Mouse (Mus musculus) kidney, postnatal 0 days (tissue): ENCODE data around the gene Mpdz. TPM values are rescaled to one million over a fixed set of nuclear protein-coding genes. Genes with fewer than 3 reads are reported as not detected.
A peak's percentile ranks its signal among the peaks of the same experiment; 100 is the strongest.

Experiments used
- ATAC-seq: fragments of 200-750 bp; cut with Nextera tagmentation; replicated peaks from 2 replicates; pipeline ENCODE4 v1.8.0; 2017; ENCODE audit warnings: low read depth, moderate number of reproducible peaks, moderate TSS enrichment, moderate library complexity; ENCODE audit not compliant: low FRiP score
- DNase-seq: peaks from one replicate; pipeline ENCODE4 v3.0.0-alpha.2; 2016; ENCODE audit warnings: low spot score
- H3K27ac ChIP-seq: fragments of 300-500 bp; sonication (generic); 2 replicates; pipeline ENCODE4 v1.5.1; 2014; ENCODE audit warnings: mild to moderate bottlenecking
- H3K27me3 ChIP-seq: fragments of 300-500 bp; sonication (generic); 2 replicates; pipeline ENCODE4 v1.6.1; 2014; ENCODE audit warnings: low read length, mixed read lengths; ENCODE audit not compliant: insufficient read depth
- H3K36me3 ChIP-seq: fragments of 300-500 bp; sonication (generic); 2 replicates; pipeline ENCODE4 v1.6.1; 2014; ENCODE audit warnings: low read length, mixed read lengths; ENCODE audit not compliant: insufficient read depth
- H3K4me1 ChIP-seq: fragments of 300-500 bp; sonication (generic); replicated peaks from 2 replicates; pipeline ENCODE4 v1.6.1; 2014; ENCODE audit warnings: antibody characterized with exemption, low read length, mixed read lengths; ENCODE audit not compliant: insufficient read depth
- H3K4me2 ChIP-seq: fragments of 300-500 bp; sonication (generic); 2 replicates; pipeline ENCODE4 v1.6.1; 2014; ENCODE audit warnings: mild to moderate bottlenecking, low read length, moderate library complexity, mixed read lengths
- H3K4me3 ChIP-seq: fragments of 300-500 bp; sonication (generic); replicated peaks from 2 replicates; pipeline ENCODE4 v1.5.1; 2014; ENCODE audit warnings: low read depth, low read length
- H3K9ac ChIP-seq: fragments of 300-500 bp; sonication (generic); 2 replicates; pipeline ENCODE4 v1.6.1; 2014; ENCODE audit warnings: low read depth, low read length
- H3K9me3 ChIP-seq: fragments of 300-500 bp; sonication (generic); replicated peaks from 2 replicates; pipeline ENCODE4 v1.6.1; 2016; ENCODE audit warnings: low read length, inconsistent platforms, mixed read lengths
- CTCF ChIP-seq: IDR thresholded peaks from 2 replicates; pipeline ENCODE4 v1.5.1; 2016; ENCODE audit warnings: antibody characterized with exemption, low read depth, mild to moderate bottlenecking, moderate library complexity
- WGBS: fragments of 180-500 bp; shearing (Covaris S2); extraction: QIAGEN DNeasy Blood & Tissue Kit; methylation state at CpG from one replicate; pipeline ENCODE4 v1.1.7; 2014; 5-methylcytosine and 5-hydroxymethylcytosine counted together
- polyA plus RNA-seq: library from polyadenylated mRNA; unstranded; fragments of >200 nt; fragmentation: Nextera tagmentation; extraction: Ambion mirVana; gene quantifications from 2 replicates; pipeline ENCODE4 v1.2.1, GENCODE M21; 2015

Gene Mpdz
- polyA plus RNA-seq, 1 experiment from 2014 or later: 16.1 TPM

GRCm38 (mm10) chr4:81348646-81349045 lies 94.0 kb downstream of the Mpdz start:
- DNase-seq: no peak
- Histone ChIP-seq H3K4me2 (no peak overlapping the region), H3K27ac (no peak overlapping the region), H3K4me3 (no peak overlapping the region), H3K9me3 (no peaks in the 10 kb centered on the region), H3K27me3 (no peaks in the 10 kb centered on the region), H3K4me1 (no peaks in the 10 kb centered on the region), H3K9ac (no peak overlapping the region), H3K36me3 (0 out of 2 replicates have a peak, but pooled peaks cover 13% of the 10 kb centered on the region)
- no peak for ATAC-seq
- WGBS: 83% methylated on average over 7 of the region's 7 CpGs
- TF ChIP-seq CTCF: no peak

GRCm38 (mm10) chr4:81345141-81345540 lies 97.5 kb downstream of the Mpdz start:
- no peak for TF ChIP-seq CTCF
- Histone ChIP-seq H3K4me1 (no peaks in the 10 kb centered on the region), H3K9me3 (no peaks in the 10 kb centered on the region), H3K27ac (peak overlapping the region; percentile 19; the same call in 1 of the 2 replicates), H3K9ac (no peak overlapping the region), H3K27me3 (no peaks in the 10 kb centered on the region), H3K4me3 (no peak overlapping the region), H3K36me3 (0 out of 2 replicates have a peak, but pooled peaks cover 13% of the 10 kb centered on the region), H3K4me2 (no peak overlapping the region)
- no peak for DNase-seq
- ATAC-seq: no peak
- 75% methylated on average over 3 of the region's 3 CpGs for WGBS

GRCm38 (mm10) chr4:81333628-81333991 lies 109.0 kb downstream of the Mpdz start:
- H3K27ac ChIP-seq: no peak overlapping the region
- H3K4me3 ChIP-seq: no peak overlapping the region
- DNase-seq (no peak), ATAC-seq (no peak)
- H3K9ac ChIP-seq: no peak overlapping the region
- H3K36me3 ChIP-seq: no peaks in the 10 kb centered on the region
- no peak for TF ChIP-seq CTCF
- H3K9me3 ChIP-seq: no peaks in the 10 kb centered on the region
- no peaks in the 10 kb centered on the region for H3K4me1 ChIP-seq
- no peaks in the 10 kb centered on the region for H3K27me3 ChIP-seq
- H3K4me2 ChIP-seq: no peak overlapping the region
- 76% methylated on average over 2 of the region's 2 CpGs for WGBS

DNA sequence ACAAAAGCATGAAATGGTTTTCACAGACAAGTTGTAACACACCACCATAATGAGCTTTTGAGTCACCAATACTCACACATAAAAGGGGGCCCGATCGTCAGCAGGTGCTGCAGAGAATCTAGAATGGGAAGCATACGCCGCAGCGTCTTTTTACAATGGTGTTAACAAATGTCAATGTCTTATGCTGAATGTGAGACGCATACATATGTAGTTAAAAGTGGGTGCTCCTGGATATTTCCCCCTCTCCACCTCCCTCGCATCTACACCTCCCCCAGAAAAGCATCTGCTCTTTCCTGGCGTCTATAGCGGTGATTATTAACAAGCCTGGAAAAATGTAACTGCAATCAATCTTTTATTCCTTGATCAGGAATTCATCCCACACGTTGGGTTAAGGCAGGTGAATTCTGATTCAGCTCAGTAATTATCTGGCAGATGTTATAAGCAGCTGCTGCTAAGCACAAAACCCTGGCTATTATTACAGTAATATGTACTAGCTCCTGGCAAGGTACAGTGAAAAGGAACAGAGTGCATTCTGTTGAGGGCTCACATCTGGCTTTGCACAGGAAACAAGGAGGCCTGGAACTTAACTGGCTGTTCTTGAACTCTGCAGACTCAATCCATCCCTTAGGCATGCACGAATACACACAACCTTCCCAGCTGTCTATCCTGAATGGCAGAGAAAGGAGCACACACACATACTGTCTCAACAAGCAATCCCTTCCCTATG lies 109.6 kb downstream of the Mpdz start:
- DNase-seq: peak; percentile 55
- Histone ChIP-seq H3K4me3 (no peak overlapping the region), H3K27me3 (no peaks in the 10 kb centered on the region), H3K27ac (no peak overlapping the region), H3K9ac (no peak overlapping the region), H3K4me2 (no peak overlapping the region), H3K4me1 (no peaks in the 10 kb centered on the region), H3K36me3 (no peaks in the 10 kb centered on the region), H3K9me3 (no peaks in the 10 kb centered on the region)
- ATAC-seq: no peak
- TF ChIP-seq CTCF: no peak
- WGBS: 63% methylated on average over 11 of the region's 11 CpGs

GRCm38 (mm10) chr4:81332439-81332841 lies 110.2 kb downstream of the Mpdz start:
- no peak overlapping the region for H3K27ac ChIP-seq
- 61% methylated on average over 6 of the region's 6 CpGs for WGBS
- no peak for DNase-seq

DNA sequence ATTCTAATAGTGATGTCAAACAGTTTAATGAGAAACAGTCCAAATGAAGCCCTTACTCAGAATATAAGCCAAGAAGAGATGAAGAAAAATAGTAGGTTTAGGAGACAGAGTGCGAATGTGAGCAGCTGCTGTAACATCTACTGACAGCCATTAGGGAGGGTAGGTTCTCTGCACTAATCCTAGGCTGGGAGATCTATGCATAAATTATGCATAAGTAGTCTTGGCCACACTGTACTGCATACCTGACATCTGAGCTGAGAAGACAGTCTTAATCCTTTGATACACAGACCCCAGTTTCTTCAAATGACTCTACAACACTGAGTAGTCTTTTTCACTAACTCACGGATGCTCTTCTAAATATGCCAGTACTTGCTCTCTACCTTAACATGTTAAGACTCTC lies 114.9 kb downstream of the Mpdz start:
- 85% methylated on average over 2 of the region's 2 CpGs for WGBS
- no peaks in the 10 kb centered on the region for H3K36me3 ChIP-seq
- no peaks in the 10 kb centered on the region for H3K9me3 ChIP-seq
- ATAC-seq (no peak), DNase-seq (no peak)
- H3K4me1 ChIP-seq: no peaks in the 10 kb centered on the region
- no peak overlapping the region for H3K9ac ChIP-seq
- no peak overlapping the region for H3K4me2 ChIP-seq
- H3K4me3 ChIP-seq: no peak overlapping the region
- no peaks in the 10 kb centered on the region for H3K27me3 ChIP-seq
- TF ChIP-seq CTCF: no peak
- H3K27ac ChIP-seq: no peak overlapping the region

More at GRCm38 (mm10) chr4:81332439-81332841, 110.2 kb downstream of the Mpdz start:
- no peak for ATAC-seq
- Histone ChIP-seq H3K36me3 (no peaks in the 10 kb centered on the region), H3K4me1 (no peaks in the 10 kb centered on the region), H3K9me3 (no peaks in the 10 kb centered on the region), H3K4me2 (no peak overlapping the region), H3K27me3 (no peaks in the 10 kb centered on the region), H3K4me3 (no peak overlapping the region), H3K9ac (no peak overlapping the region)
- no peak for TF ChIP-seq CTCF

GRCm38 (mm10) chr4:81323853-81324252 lies 118.8 kb downstream of the Mpdz start:
- 90% methylated on average over 4 of the region's 4 CpGs for WGBS
- no peak for ATAC-seq
- no peaks in the 10 kb centered on the region for H3K27me3 ChIP-seq

More at GRCm38 (mm10) chr4:81323853-81324252, 118.8 kb downstream of the Mpdz start:
- H3K4me2 ChIP-seq: no peak overlapping the region
- H3K36me3 ChIP-seq: peaks cover 3% of the 10 kb centered on the region; the same call in 1 of the 2 replicates
- no peak for DNase-seq
- no peaks in the 10 kb centered on the region for H3K9me3 ChIP-seq
- TF ChIP-seq CTCF: no peak
- H3K4me3 ChIP-seq: no peak overlapping the region
- no peak overlapping the region for H3K27ac ChIP-seq
- no peaks in the 10 kb centered on the region for H3K4me1 ChIP-seq
- H3K9ac ChIP-seq: no peak overlapping the region
